Mouse (Mus musculus): ENCODE results near the gene Slc45a2. TPM values are rescaled to one million over a fixed set of nuclear protein-coding genes. Genes with fewer than 3 reads are reported as not detected.
A peak's percentile ranks its signal among the peaks of the same experiment; 100 is the strongest.

Slc45a2 gene
- total and polyA plus RNA-seq, 2 experiments from 2014 or later, result 0.10 TPM; not detected in 1

DNA sequence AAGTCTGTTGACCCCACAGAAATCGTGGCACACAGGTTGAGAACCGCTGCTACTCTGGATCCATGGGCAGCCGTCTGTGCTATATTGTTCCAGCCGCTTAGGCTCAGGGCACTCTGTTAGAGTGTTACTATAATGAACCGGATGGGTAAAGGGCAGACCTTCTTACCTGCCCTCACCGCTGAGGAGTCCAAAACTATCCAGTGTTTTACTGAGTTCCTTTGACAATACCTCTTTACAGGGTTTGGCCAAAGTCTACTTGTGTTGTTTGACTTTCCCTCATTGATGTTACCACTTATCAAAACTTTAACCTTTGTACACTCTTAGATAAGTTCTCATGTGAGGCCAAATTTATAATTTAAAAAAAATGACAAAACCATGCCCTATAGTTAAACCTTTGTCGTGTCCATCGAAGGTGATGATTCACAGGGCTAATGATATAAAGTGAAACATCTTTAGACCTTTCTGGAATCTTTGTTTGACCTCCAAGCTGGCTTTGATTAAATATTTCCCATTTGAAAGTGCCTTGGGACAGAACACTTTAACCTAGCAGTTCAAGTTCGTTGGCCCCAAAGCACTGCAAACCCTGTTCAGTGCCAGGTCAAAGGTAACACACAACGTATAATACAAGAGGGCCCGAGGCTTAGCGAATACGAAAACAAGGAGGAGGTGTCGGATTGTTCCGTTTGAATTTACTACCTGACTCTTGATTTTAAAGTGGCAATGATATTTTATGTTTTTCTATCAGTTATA, 41.1 kb upstream of the Slc45a2 start:
- 91% methylated on average over 15 of the region's 15 CpGs for WGBS
- TF ChIP-seq CTCF (IDR thresholded peaks at IDR 0.05; ENCODE audit: low read depth), result no peak
- no peak for ATAC-seq

DNA sequence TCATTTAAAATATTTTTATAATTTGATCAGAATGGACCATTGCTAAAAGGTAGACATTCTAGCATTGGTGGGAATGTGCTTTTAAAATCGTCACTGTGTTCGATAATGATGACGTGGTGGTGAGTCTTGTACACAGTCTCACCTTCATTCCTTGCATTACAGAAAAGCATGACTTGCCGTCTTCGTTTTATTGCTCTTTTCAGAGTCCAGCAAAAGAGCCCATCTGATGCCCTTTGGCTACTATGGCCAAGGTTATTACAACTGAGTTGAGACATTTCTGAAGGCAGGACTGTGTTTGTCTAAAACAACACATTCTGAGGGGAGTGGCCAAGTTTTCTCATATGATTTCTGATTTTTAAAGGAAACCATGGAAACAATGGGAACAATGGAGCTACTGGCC, 40.3 kb upstream of the Slc45a2 start:
- Histone ChIP-seq H3K9me3 (ENCODE audit: low read length) (no peaks in the 10 kb centered on the region), H3K4me3 (ENCODE audit: low read depth, low read length) (no peak overlapping the region), H3K27ac (ENCODE audit: low read depth, low read length) (no peak overlapping the region), H3K4me2 (ENCODE audit: low read depth) (no peak overlapping the region), H3K27me3 (ENCODE audit: insufficient read depth, low read length) (no peaks in the 10 kb centered on the region), H3K4me1 (ENCODE audit: insufficient read depth) (no peaks in the 10 kb centered on the region), H3K36me3 (ENCODE audit: insufficient read depth) (no peaks in the 10 kb centered on the region), H3K9ac (no peak overlapping the region)
- DNase-seq (no peak), ATAC-seq (no peak)
- WGBS, result 91% methylated on average over 5 of the region's 5 CpGs
- no peak for TF ChIP-seq CTCF (IDR thresholded peaks at IDR 0.05; ENCODE audit: low read depth)

More for the DNA sequence above, 41.1 kb upstream of the Slc45a2 start:
- no peak overlapping the region for H3K9ac ChIP-seq
- DNase-seq, result no peak
- H3K36me3 ChIP-seq (ENCODE audit: insufficient read depth), result no peaks in the 10 kb centered on the region
- H3K9me3 ChIP-seq (ENCODE audit: low read length), result no peaks in the 10 kb centered on the region
- no peaks in the 10 kb centered on the region for H3K4me1 ChIP-seq (ENCODE audit: insufficient read depth)
- no peak overlapping the region for H3K27ac ChIP-seq (ENCODE audit: low read depth, low read length)
- H3K4me3 ChIP-seq (ENCODE audit: low read depth, low read length), result no peak overlapping the region
- H3K4me2 ChIP-seq (ENCODE audit: low read depth), result no peak overlapping the region
- no peaks in the 10 kb centered on the region for H3K27me3 ChIP-seq (ENCODE audit: insufficient read depth, low read length)

DNA sequence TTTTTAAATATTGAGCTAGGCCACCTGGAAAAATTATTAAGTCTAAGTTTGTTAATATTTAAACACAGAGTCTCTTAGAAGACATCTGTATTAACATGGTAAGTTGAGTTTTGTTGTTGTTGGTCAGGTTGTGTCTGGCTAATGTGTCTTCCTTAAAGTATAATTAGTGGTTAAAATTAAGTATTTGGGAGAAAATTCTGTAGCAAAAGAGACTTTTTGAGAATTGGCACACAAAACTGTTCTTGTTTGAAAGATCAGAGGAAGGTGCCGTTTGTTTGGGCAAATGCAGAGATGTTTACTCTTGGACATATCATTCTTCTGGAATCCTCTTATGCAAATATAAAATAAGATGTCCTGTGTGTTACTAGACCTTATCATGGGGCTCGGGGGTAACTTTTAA, 37.9 kb upstream of the Slc45a2 start:
- Histone ChIP-seq H3K27ac (ENCODE audit: low read depth, low read length) (no peak overlapping the region), H3K4me3 (ENCODE audit: low read depth, low read length) (no peak overlapping the region), H3K9ac (no peak overlapping the region), H3K4me1 (ENCODE audit: insufficient read depth) (no peaks in the 10 kb centered on the region), H3K9me3 (ENCODE audit: low read length) (no peaks in the 10 kb centered on the region), H3K36me3 (ENCODE audit: insufficient read depth) (no peaks in the 10 kb centered on the region), H3K4me2 (ENCODE audit: low read depth) (no peak overlapping the region), H3K27me3 (ENCODE audit: insufficient read depth, low read length) (no peaks in the 10 kb centered on the region)
- ATAC-seq, result no peak
- TF ChIP-seq CTCF (IDR thresholded peaks at IDR 0.05; ENCODE audit: low read depth), result no peak
- WGBS, result 91% methylated on average over 2 of the region's 2 CpGs
- DNase-seq, result no peak

DNA sequence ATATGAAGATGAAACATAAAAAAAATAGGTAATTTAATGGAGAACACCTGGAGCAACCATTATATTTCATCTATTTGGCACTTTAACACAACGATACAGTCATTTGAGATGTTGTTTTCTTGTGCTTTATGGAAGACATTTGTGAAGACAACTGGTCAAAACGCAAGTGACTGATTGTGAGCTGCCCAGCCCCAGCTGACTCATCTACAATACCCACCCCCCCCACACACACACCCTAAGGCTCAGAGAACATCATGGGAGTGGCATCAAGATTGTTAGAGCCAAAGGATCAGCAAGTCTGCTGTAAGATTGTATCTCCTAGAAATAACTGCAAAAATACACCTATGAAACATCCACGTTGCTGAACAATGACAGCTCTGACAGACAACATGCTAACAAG, 31.1 kb upstream of the Slc45a2 start:
- H3K9me3 ChIP-seq (ENCODE audit: low read length), result no peaks in the 10 kb centered on the region
- 82% methylated on average over 3 of the region's 3 CpGs for WGBS
- no peak overlapping the region for H3K9ac ChIP-seq
- ATAC-seq (no peak), DNase-seq (no peak)
- no peak overlapping the region for H3K4me2 ChIP-seq (ENCODE audit: low read depth)
- TF ChIP-seq CTCF (IDR thresholded peaks at IDR 0.05; ENCODE audit: low read depth), result no peak
- no peaks in the 10 kb centered on the region for H3K27me3 ChIP-seq (ENCODE audit: insufficient read depth, low read length)
- no peak overlapping the region for H3K4me3 ChIP-seq (ENCODE audit: low read depth, low read length)
- no peaks in the 10 kb centered on the region for H3K4me1 ChIP-seq (ENCODE audit: insufficient read depth)
- no peak overlapping the region for H3K27ac ChIP-seq (ENCODE audit: low read depth, low read length)
- no peaks in the 10 kb centered on the region for H3K36me3 ChIP-seq (ENCODE audit: insufficient read depth)

DNA sequence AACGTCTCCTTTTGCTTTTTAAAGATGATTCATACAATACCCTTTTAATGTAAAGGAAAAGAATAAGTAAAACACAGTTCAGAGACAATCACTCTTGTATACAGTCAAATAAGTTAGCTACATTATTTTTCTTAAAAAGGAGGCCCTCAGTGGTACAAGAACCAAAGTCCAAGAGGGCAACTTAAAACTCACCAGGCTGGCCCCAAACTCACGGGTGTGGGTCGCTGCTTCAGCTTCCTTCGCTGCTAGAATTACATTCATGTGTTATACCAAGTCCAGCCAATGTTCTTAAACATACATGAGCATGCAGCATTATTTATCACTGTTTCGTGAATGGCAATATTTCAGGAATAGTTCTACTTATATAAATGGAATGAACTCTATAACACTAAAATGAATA, 29.7 kb upstream of the Slc45a2 start:
- H3K36me3 ChIP-seq (ENCODE audit: insufficient read depth), result no peaks in the 10 kb centered on the region
- H3K27ac ChIP-seq (ENCODE audit: low read depth, low read length), result no peak overlapping the region
- no peaks in the 10 kb centered on the region for H3K27me3 ChIP-seq (ENCODE audit: insufficient read depth, low read length)
- H3K4me3 ChIP-seq (ENCODE audit: low read depth, low read length), result no peak overlapping the region
- no peaks in the 10 kb centered on the region for H3K4me1 ChIP-seq (ENCODE audit: insufficient read depth)
- DNase-seq, result no peak
- no peak for ATAC-seq
- TF ChIP-seq CTCF (IDR thresholded peaks at IDR 0.05; ENCODE audit: low read depth), result no peak
- 88% methylated on average over 5 of the region's 5 CpGs for WGBS
- H3K4me2 ChIP-seq (ENCODE audit: low read depth), result no peak overlapping the region
- no peaks in the 10 kb centered on the region for H3K9me3 ChIP-seq (ENCODE audit: low read length)
- no peak overlapping the region for H3K9ac ChIP-seq

DNA sequence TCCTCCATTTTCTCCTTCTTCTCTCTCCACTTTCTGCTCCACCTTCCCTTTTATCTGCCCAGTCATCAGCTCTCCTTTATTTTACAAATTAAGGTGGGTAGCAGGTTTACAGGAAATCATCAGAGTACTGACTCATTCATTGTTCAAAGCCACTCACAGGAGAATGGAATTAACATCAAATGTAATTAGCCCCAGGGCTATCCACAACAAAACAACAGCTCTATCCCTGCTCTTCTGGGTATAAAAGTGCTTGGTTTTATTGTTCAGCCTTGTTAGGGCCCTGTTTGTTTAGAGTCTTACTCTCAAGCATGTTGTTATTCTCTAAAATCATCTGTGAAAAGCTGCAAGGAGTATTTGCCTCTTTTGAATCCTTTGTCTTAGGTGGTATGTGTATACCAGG, 23.4 kb upstream of the Slc45a2 start:
- no peak overlapping the region for H3K4me3 ChIP-seq (ENCODE audit: low read depth, low read length)
- no peaks in the 10 kb centered on the region for H3K27me3 ChIP-seq (ENCODE audit: insufficient read depth, low read length)
- H3K27ac ChIP-seq (ENCODE audit: low read depth, low read length), result no peak overlapping the region
- H3K9ac ChIP-seq, result no peak overlapping the region
- H3K4me2 ChIP-seq (ENCODE audit: low read depth), result no peak overlapping the region
- ATAC-seq (no peak), DNase-seq (no peak)
- no peaks in the 10 kb centered on the region for H3K36me3 ChIP-seq (ENCODE audit: insufficient read depth)
- TF ChIP-seq CTCF (IDR thresholded peaks at IDR 0.05; ENCODE audit: low read depth), result no peak
- H3K9me3 ChIP-seq (ENCODE audit: low read length), result no peaks in the 10 kb centered on the region
- H3K4me1 ChIP-seq (ENCODE audit: insufficient read depth), result no peaks in the 10 kb centered on the region

DNA sequence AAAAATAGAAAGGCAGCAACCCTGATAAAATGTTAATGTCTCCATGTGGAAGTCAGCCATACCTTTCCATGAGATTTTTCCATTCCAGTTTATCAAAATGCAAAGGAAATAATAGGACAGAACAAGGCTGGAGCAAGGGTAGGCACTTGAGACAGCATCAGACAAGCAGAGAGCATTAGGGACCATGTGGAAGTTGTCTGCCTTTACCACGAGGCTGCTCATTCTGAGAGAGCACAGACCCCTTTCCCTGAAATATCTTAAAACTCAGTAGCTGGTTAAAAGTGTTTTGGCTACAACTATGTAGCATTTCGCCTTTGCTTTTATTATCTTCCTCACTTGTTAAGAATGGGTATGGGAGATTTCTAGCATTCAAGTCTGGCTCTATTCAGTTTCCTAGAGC, 19.8 kb upstream of the Slc45a2 start:
- no peaks in the 10 kb centered on the region for H3K36me3 ChIP-seq (ENCODE audit: insufficient read depth)
- H3K9me3 ChIP-seq (ENCODE audit: low read length), result no peaks in the 10 kb centered on the region
- H3K9ac ChIP-seq, result no peak overlapping the region
- H3K4me1 ChIP-seq (ENCODE audit: insufficient read depth), result no peaks in the 10 kb centered on the region
- no peaks in the 10 kb centered on the region for H3K27me3 ChIP-seq (ENCODE audit: insufficient read depth, low read length)
- ATAC-seq (no peak), DNase-seq (no peak)
- H3K4me2 ChIP-seq (ENCODE audit: low read depth), result peak overlapping the region; percentile 51; the same call in 1 of the 2 replicates
- WGBS, result 56% methylated on average over 2 of the region's 2 CpGs
- TF ChIP-seq CTCF (IDR thresholded peaks at IDR 0.05; ENCODE audit: low read depth), result no peak
- no peak overlapping the region for H3K4me3 ChIP-seq (ENCODE audit: low read depth, low read length)
- H3K27ac ChIP-seq (ENCODE audit: low read depth, low read length), result no peak overlapping the region
